Mouse (Mus musculus): ENCODE data around the gene Zfc3h1. TPM values are rescaled to one million over a fixed set of nuclear protein-coding genes. Genes with fewer than 3 reads are reported as not detected.

The Zfc3h1 gene
- polyA plus RNA-seq, 1 experiment from 2014 or later, result 18.6 TPM

Other genes starting within 250 kb of the Zfc3h1 start
- 0.07 TPM in 1 of 2 replicates, not detected in the other for gene Tph2, start 199.9 kb upstream of the Zfc3h1 start, polyA plus RNA-seq (2015; fragmentation: Nextera tagmentation; extraction: Ambion mirVana)
- gene Tbc1d15, start 133.5 kb upstream of the Zfc3h1 start, polyA plus RNA-seq (2015; fragmentation: Nextera tagmentation; extraction: Ambion mirVana), result 56.3 and 57.4 TPM in 2 replicates
- 4.7 and 5.9 TPM in 2 replicates for gene Rab21, start 69.4 kb upstream of the Zfc3h1 start, polyA plus RNA-seq (2015; fragmentation: Nextera tagmentation; extraction: Ambion mirVana)
- gene Tmem19, start 22.5 kb upstream of the Zfc3h1 start, polyA plus RNA-seq (2015; fragmentation: Nextera tagmentation; extraction: Ambion mirVana), result 23.2 and 29.3 TPM in 2 replicates
- gene Thap2, start 516 bp upstream of the Zfc3h1 start, polyA plus RNA-seq (2015; fragmentation: Nextera tagmentation; extraction: Ambion mirVana), result 17.9 and 19.5 TPM in 2 replicates
- gene A930009A15Rik, start 185.0 kb downstream of the Zfc3h1 start, polyA plus RNA-seq (2015; fragmentation: Nextera tagmentation; extraction: Ambion mirVana), result not detected in 2 replicates
- gene Lgr5, start 202.8 kb downstream of the Zfc3h1 start, polyA plus RNA-seq (2015; fragmentation: Nextera tagmentation; extraction: Ambion mirVana), result 1.7 and 2.5 TPM in 2 replicates

Measured in lung, embryonic 15.5 days (tissue).